Mouse (Mus musculus) kidney, adult 2 months (tissue): ENCODE results near the gene Sparcl1.

Experiments used
- CTCF ChIP-seq: fragments of 200-500 bp; conservative IDR thresholded peaks from 2 replicates; pipeline ENCODE4 v1.5.1; 2011; ENCODE audit warnings: low read depth, mild to moderate bottlenecking, control low read depth, low read length, moderate library complexity, mixed read lengths; ENCODE audit not compliant: insufficient read depth, insufficient read length
- POLR2A ChIP-seq: fragments of 200-500 bp; IDR thresholded peaks from one replicate; pipeline ENCODE4 v1.6.1; 2011; ENCODE audit warnings: low read depth, low read length, control low read depth

DNA sequence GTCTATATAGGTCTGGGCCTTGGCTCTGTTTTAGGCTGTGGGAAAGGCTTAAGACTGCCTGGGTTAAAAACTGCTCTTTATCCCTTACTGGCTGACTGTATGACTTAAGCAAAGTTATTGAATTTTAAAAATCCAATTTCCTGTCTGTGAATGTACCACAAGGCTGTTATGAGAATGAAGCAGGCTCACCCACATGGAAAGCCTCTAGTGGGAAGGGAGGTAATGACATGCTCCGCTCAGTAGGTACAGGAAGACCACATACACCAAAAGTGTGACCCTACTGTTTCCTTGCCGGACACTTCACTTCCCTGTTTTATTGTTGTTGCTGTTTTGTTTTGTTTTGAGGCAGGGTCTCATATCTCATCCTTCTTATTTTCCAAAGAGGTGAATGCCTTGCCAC is 27.5 kb upstream of the Sparcl1 start:
- no peak for TF ChIP-seq CTCF
- no peak for TF ChIP-seq POLR2A
